Mouse (Mus musculus) cortical plate, adult 2 months (tissue): ENCODE data around the gene Agxt2. TPM values are rescaled to one million over a fixed set of nuclear protein-coding genes. Genes with fewer than 3 reads are reported as not detected.

Experiments used
- H3K27ac ChIP-seq: fragments of 200-500 bp; 2 replicates; pipeline ENCODE4 v1.5.1; 2012; ENCODE audit warnings: low read length, control low read depth, inconsistent platforms; ENCODE audit not compliant: insufficient read depth
- H3K4me1 ChIP-seq: fragments of 200-500 bp; 2 replicates; pipeline ENCODE4 v1.6.1; 2011; ENCODE audit warnings: low read length; ENCODE audit not compliant: control insufficient read depth, insufficient read depth
- H3K4me3 ChIP-seq: fragments of 200-500 bp; 2 replicates; pipeline ENCODE4 v1.5.1; 2011; ENCODE audit warnings: mild to moderate bottlenecking, low read length, control low read depth; ENCODE audit not compliant: insufficient read depth
- CTCF ChIP-seq: fragments of 200-500 bp; IDR thresholded peaks from 2 replicates; pipeline ENCODE4 v1.5.1; 2011; ENCODE audit warnings: mild to moderate bottlenecking, control low read depth, low read length; ENCODE audit not compliant: insufficient read depth; ENCODE audit errors: extremely low read depth
- POLR2A ChIP-seq: fragments of 200-500 bp; IDR thresholded peaks from 2 replicates; pipeline ENCODE4 v1.6.1; 2011; ENCODE audit warnings: mild to moderate bottlenecking, low read length, control low read depth; ENCODE audit not compliant: insufficient read depth; ENCODE audit errors: extremely low read depth
- polyA plus RNA-seq: library from polyadenylated mRNA; depleted of rRNA; stranded (reverse); fragments of >200 nt; gene quantifications from 2 replicates; pipeline ENCODE4 v1.2.3, GENCODE M21; 2012; rRNA removed

The Agxt2 gene
- polyA plus RNA-seq, result not detected in 2 replicates

- H3K4me3 ChIP-seq, result no peak within 1 kb of the TSS
- H3K27ac ChIP-seq, result no peak within 1 kb of the TSS
- TF ChIP-seq CTCF, result no peak
- no peak for TF ChIP-seq POLR2A
- no peaks in the 10 kb centered on the region for H3K4me1 ChIP-seq
These were observed at the start of gene Agxt2 for GRCm38 (mm10) chr15:10358039-10358948. TSS of gene Agxt2 (plus strand) at chr15:10358532.

- no peak overlapping the region for H3K27ac ChIP-seq
- TF ChIP-seq CTCF (no peak), POLR2A (no peak)
- H3K4me3 ChIP-seq, result no peak overlapping the region
- H3K4me1 ChIP-seq, result no peaks in the 10 kb centered on the region; the same call in 1 of the 2 replicates
These were observed 46.5 kb upstream of the Agxt2 start for GRCm38 (mm10) chr15:10311826-10312225.

- H3K27ac ChIP-seq, result no peak overlapping the region
- TF ChIP-seq POLR2A (no peak), CTCF (peak; percentile 60; the same call in 1 of the 2 replicates)
- no peaks in the 10 kb centered on the region; the same call in 1 of the 2 replicates for H3K4me1 ChIP-seq
- no peak overlapping the region for H3K4me3 ChIP-seq
These were observed 44.5 kb upstream of the Agxt2 start for GRCm38 (mm10) chr15:10313522-10314455.

GRCm38 (mm10) chr15:10325080-10325479 is 33.3 kb upstream of the Agxt2 start, which contains the start of gene Gm21973:
TSS of gene Gm21973 (plus strand) at chr15:10325380.
- H3K4me3 ChIP-seq, result no peak within 1 kb of the TSS
- H3K27ac ChIP-seq, result no peak within 1 kb of the TSS
- TF ChIP-seq CTCF, result no peak
- no peak for TF ChIP-seq POLR2A
- H3K4me1 ChIP-seq, result no peaks in the 10 kb centered on the region

- no peak for TF ChIP-seq POLR2A
- TF ChIP-seq CTCF, result no peak
- Histone ChIP-seq H3K27ac (no peak overlapping the region), H3K4me3 (no peak overlapping the region), H3K4me1 (no peaks in the 10 kb centered on the region)
These were observed 27.7 kb upstream of the Agxt2 start for GRCm38 (mm10) chr15:10330626-10331025.

GRCm38 (mm10) chr15:10332566-10332965 is 25.8 kb upstream of the Agxt2 start:
- Histone ChIP-seq H3K4me1 (no peaks in the 10 kb centered on the region), H3K27ac (no peak overlapping the region), H3K4me3 (no peak overlapping the region)
- no peak for TF ChIP-seq CTCF
- no peak for TF ChIP-seq POLR2A

- H3K27ac ChIP-seq, result no peak overlapping the region
- no peak for TF ChIP-seq POLR2A
- TF ChIP-seq CTCF, result no peak
- H3K4me3 ChIP-seq, result no peak overlapping the region
- no peaks in the 10 kb centered on the region for H3K4me1 ChIP-seq
These were observed 19.7 kb upstream of the Agxt2 start for GRCm38 (mm10) chr15:10338606-10339005.

GRCm38 (mm10) chr15:10347044-10347443 is 11.3 kb upstream of the Agxt2 start:
- H3K4me3 ChIP-seq, result no peak overlapping the region
- no peak for TF ChIP-seq POLR2A
- no peak for TF ChIP-seq CTCF
- H3K27ac ChIP-seq, result no peak overlapping the region
- H3K4me1 ChIP-seq, result no peaks in the 10 kb centered on the region

DNA sequence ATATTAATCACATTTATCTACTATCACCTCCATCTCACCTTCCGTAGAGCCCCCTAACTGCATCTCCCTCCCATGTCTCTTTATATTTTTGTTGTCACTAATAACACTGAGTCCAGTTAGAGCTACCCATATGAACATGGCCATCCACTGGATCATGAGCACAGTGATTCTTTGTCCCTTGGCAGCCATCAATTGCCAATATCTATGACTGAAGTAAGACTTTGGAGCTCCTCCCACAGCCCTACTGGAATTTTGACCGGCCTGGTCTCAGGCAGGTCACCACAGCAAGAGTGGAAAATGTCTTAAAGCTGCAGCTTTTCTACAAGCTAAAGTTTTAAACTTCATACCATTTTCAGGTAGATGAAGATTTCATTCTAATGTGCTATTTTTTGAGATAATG is 8.0 kb downstream of the Agxt2 start:
- TF ChIP-seq POLR2A, result no peak
- TF ChIP-seq CTCF, result no peak
- no peak overlapping the region for H3K27ac ChIP-seq
- no peaks in the 10 kb centered on the region for H3K4me1 ChIP-seq
- H3K4me3 ChIP-seq, result no peak overlapping the region
